Mouse (Mus musculus): Measurements from ENCODE around the gene Zan. TPM values are rescaled to one million over a fixed set of nuclear protein-coding genes. Genes with fewer than 3 reads are reported as not detected.

The Zan gene
- polyA plus RNA-seq, 1 experiment from 2014 or later: 0.15 TPM

- Histone ChIP-seq H3K4me3 (no peak overlapping the region), H3K9ac (peak overlapping the region; percentile 24; the same call in 1 of the 2 replicates), H3K36me3 (peaks cover 20% of the 10 kb centered on the region), H3K9me3 (replicated peaks) (no peaks in the 10 kb centered on the region), H3K4me2 (replicated peaks) (peak overlapping the region; percentile 11; the same call in 1 of the 2 replicates), H3K27me3 (no peaks in the 10 kb centered on the region), H3K4me1 (peaks cover 50% of the 10 kb centered on the region), H3K27ac (no peak overlapping the region)
- no peak for ATAC-seq (ENCODE audit: low FRiP score)
- WGBS: 89% methylated on average over 12 of the region's 12 CpGs
Measured at GRCm38 (mm10) chr5:137513951-137514721, 37.3 kb upstream of the Zan start.

GRCm38 (mm10) chr5:137512847-137513794 is 36.3 kb upstream of the Zan start:
- 84% methylated on average over 11 of the region's 11 CpGs for WGBS
- Histone ChIP-seq H3K9me3 (replicated peaks) (no peaks in the 10 kb centered on the region), H3K27ac (no peak overlapping the region), H3K4me2 (replicated peaks) (peak overlapping the region; percentile 89; the same call in 1 of the 2 replicates), H3K36me3 (peaks cover 11% of the 10 kb centered on the region), H3K9ac (peak overlapping the region; percentile 100; the same call in 1 of the 2 replicates), H3K4me1 (peaks cover 50% of the 10 kb centered on the region), H3K4me3 (no peak overlapping the region), H3K27me3 (no peaks in the 10 kb centered on the region)
- peak; percentile 17; the same call in 1 of the 2 replicates for ATAC-seq (ENCODE audit: low FRiP score)

- Histone ChIP-seq H3K4me2 (replicated peaks) (peak overlapping the region; percentile 89), H3K4me1 (peaks cover 50% of the 10 kb centered on the region), H3K4me3 (peak overlapping the region; percentile 99), H3K36me3 (peaks cover 7% of the 10 kb centered on the region; the same call in 1 of the 2 replicates), H3K9me3 (replicated peaks) (no peaks in the 10 kb centered on the region), H3K9ac (peak overlapping the region; percentile 100), H3K27me3 (no peaks in the 10 kb centered on the region), H3K27ac (peak overlapping the region; percentile 44; the same call in 1 of the 2 replicates)
- WGBS: 58% methylated on average over 3 of the region's 3 CpGs
- no peak for ATAC-seq (ENCODE audit: low FRiP score)
Measured at GRCm38 (mm10) chr5:137511706-137512105, 34.8 kb upstream of the Zan start.

GRCm38 (mm10) chr5:137510573-137511390 is 33.9 kb upstream of the Zan start:
- peak overlapping the region; percentile 100 for H3K9ac ChIP-seq
- peak overlapping the region; percentile 99 for H3K4me3 ChIP-seq
- peak overlapping the region; percentile 91 for H3K27ac ChIP-seq
- H3K4me2 ChIP-seq (replicated peaks): peak overlapping the region; percentile 89
- under 1% methylated on average over 62 of the region's 83 CpGs for WGBS
- H3K9me3 ChIP-seq (replicated peaks): no peaks in the 10 kb centered on the region
- peak; percentile 51 for ATAC-seq (ENCODE audit: low FRiP score)
- no peaks in the 10 kb centered on the region for H3K27me3 ChIP-seq
- H3K36me3 ChIP-seq: peaks cover 7% of the 10 kb centered on the region; the same call in 1 of the 2 replicates
- peaks cover 42% of the 10 kb centered on the region for H3K4me1 ChIP-seq

GRCm38 (mm10) chr5:137510014-137510501 is 33.2 kb upstream of the Zan start:
- peak overlapping the region; percentile 100 for H3K9ac ChIP-seq
- peak overlapping the region; percentile 99 for H3K4me3 ChIP-seq
- peak; percentile 62 for ATAC-seq (ENCODE audit: low FRiP score)
- H3K4me1 ChIP-seq: peaks cover 42% of the 10 kb centered on the region
- no peaks in the 10 kb centered on the region for H3K27me3 ChIP-seq
- H3K27ac ChIP-seq: peak overlapping the region; percentile 91
- WGBS: 2% methylated on average over 18 of the region's 52 CpGs
- H3K9me3 ChIP-seq (replicated peaks): no peaks in the 10 kb centered on the region
- H3K4me2 ChIP-seq (replicated peaks): peak overlapping the region; percentile 89
- H3K36me3 ChIP-seq: peaks cover 7% of the 10 kb centered on the region; the same call in 1 of the 2 replicates

- peaks cover 17% of the 10 kb centered on the region for H3K4me1 ChIP-seq
- 82% methylated on average over 6 of the region's 6 CpGs for WGBS
- ATAC-seq (ENCODE audit: low FRiP score): no peak
- no peaks in the 10 kb centered on the region for H3K27me3 ChIP-seq
- no peaks in the 10 kb centered on the region for H3K9me3 ChIP-seq (replicated peaks)
- H3K36me3 ChIP-seq: peaks cover 6% of the 10 kb centered on the region
- H3K4me2 ChIP-seq (replicated peaks): no peak overlapping the region
- no peak overlapping the region for H3K4me3 ChIP-seq
- H3K27ac ChIP-seq: no peak overlapping the region
- no peak overlapping the region for H3K9ac ChIP-seq
Measured at GRCm38 (mm10) chr5:137504041-137504440, 27.2 kb upstream of the Zan start.

- peak overlapping the region; percentile 80 for H3K9ac ChIP-seq
- H3K27ac ChIP-seq: peak overlapping the region; percentile 97
- peaks cover 17% of the 10 kb centered on the region for H3K4me1 ChIP-seq
- H3K4me2 ChIP-seq (replicated peaks): peak overlapping the region; percentile 87
- no peaks in the 10 kb centered on the region for H3K27me3 ChIP-seq
- ATAC-seq (ENCODE audit: low FRiP score): peak; percentile 79
- WGBS: under 1% methylated on average over 30 of the region's 30 CpGs
- peak overlapping the region; percentile 65 for H3K4me3 ChIP-seq
- no peaks in the 10 kb centered on the region for H3K9me3 ChIP-seq (replicated peaks)
- H3K36me3 ChIP-seq: peaks cover 6% of the 10 kb centered on the region
Measured at GRCm38 (mm10) chr5:137502667-137503110, 25.8 kb upstream of the Zan start.

- Histone ChIP-seq H3K4me1 (peaks cover 17% of the 10 kb centered on the region), H3K4me2 (replicated peaks) (peak within 1 kb of the TSS; percentile 87), H3K4me3 (peak within 1 kb of the TSS; percentile 65), H3K9me3 (replicated peaks) (no peaks in the 10 kb centered on the region), H3K9ac (peak within 1 kb of the TSS; percentile 80), H3K36me3 (peaks cover 6% of the 10 kb centered on the region), H3K27me3 (no peaks in the 10 kb centered on the region), H3K27ac (peak within 1 kb of the TSS; percentile 97)
- ATAC-seq (ENCODE audit: low FRiP score): peak; percentile 94
- 2% methylated on average over 64 of the region's 64 CpGs for WGBS
Measured at GRCm38 (mm10) chr5:137501709-137502666, 25.1 kb upstream of the Zan start, which contains the start of gene Pop7. Gene Pop7, minus strand, starts transcription at chr5:137502518.

GRCm38 (mm10) chr5:137500186-137500585 is 23.3 kb upstream of the Zan start:
- Histone ChIP-seq H3K9ac (no peak overlapping the region), H3K4me3 (no peak overlapping the region), H3K27ac (no peak overlapping the region), H3K4me1 (peaks cover 17% of the 10 kb centered on the region), H3K4me2 (replicated peaks) (no peak overlapping the region), H3K9me3 (replicated peaks) (no peaks in the 10 kb centered on the region), H3K27me3 (no peaks in the 10 kb centered on the region), H3K36me3 (peaks cover 6% of the 10 kb centered on the region)
- 90% methylated on average over 7 of the region's 7 CpGs for WGBS
- ATAC-seq (ENCODE audit: low FRiP score): no peak

- H3K4me1 ChIP-seq: no peaks in the 10 kb centered on the region
- no peak overlapping the region for H3K27ac ChIP-seq
- ATAC-seq (ENCODE audit: low FRiP score): no peak
- no peaks in the 10 kb centered on the region for H3K36me3 ChIP-seq
- no peaks in the 10 kb centered on the region for H3K27me3 ChIP-seq
- H3K4me2 ChIP-seq (replicated peaks): no peak overlapping the region
- H3K4me3 ChIP-seq: no peak overlapping the region
- no peaks in the 10 kb centered on the region for H3K9me3 ChIP-seq (replicated peaks)
- WGBS: 74% methylated on average over 13 of the region's 13 CpGs
- H3K9ac ChIP-seq: no peak overlapping the region
Measured at GRCm38 (mm10) chr5:137493831-137494230, 17.0 kb upstream of the Zan start.
